Mouse (Mus musculus) kidney, adult 8-10 months (tissue): Measurements from ENCODE around the gene Wdhd1.

Experiments
- DNase-seq, 2 experiments: peaks; one replicate each; pipeline ENCODE4 v3.0.0; 2022

Wdhd1 gene

DNA sequence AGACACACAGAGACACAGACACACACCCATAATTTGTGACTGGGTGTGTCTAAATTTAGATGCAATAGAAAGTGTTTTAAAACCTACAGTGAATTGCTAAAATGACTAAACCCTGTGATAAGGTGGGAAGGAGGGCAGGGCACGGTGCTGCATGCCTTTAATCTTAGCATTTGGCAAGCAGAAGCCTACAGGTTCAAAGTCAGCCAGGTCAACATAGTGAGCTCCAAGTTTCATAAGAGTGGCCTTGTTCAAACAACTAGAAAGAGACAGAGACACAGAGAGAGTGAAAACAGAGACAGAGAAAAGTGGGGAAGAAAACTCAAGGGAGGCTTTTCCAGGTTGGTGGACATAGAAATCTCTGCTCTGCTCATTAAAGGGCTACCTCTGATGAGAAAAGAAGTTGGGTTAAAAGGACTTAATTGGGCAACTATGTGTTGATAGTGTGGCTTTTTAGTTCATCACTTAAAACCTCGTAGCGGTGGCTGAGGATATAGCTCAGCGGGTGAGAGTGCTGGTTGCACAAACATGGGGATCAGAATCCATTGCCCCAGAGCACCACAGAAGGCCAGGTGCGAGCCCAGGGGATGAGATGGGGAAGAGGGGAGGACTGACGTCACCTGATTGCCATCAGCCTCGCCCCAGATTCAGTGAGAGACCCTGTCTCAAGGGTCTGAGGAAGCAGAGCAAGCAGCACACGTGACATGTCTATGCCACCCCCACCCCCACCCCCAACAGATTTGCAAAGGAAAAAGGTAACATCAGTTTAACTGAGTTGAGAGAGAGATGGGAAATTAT is 56.2 kb downstream of the Wdhd1 start:
- no peak for DNase-seq

DNA sequence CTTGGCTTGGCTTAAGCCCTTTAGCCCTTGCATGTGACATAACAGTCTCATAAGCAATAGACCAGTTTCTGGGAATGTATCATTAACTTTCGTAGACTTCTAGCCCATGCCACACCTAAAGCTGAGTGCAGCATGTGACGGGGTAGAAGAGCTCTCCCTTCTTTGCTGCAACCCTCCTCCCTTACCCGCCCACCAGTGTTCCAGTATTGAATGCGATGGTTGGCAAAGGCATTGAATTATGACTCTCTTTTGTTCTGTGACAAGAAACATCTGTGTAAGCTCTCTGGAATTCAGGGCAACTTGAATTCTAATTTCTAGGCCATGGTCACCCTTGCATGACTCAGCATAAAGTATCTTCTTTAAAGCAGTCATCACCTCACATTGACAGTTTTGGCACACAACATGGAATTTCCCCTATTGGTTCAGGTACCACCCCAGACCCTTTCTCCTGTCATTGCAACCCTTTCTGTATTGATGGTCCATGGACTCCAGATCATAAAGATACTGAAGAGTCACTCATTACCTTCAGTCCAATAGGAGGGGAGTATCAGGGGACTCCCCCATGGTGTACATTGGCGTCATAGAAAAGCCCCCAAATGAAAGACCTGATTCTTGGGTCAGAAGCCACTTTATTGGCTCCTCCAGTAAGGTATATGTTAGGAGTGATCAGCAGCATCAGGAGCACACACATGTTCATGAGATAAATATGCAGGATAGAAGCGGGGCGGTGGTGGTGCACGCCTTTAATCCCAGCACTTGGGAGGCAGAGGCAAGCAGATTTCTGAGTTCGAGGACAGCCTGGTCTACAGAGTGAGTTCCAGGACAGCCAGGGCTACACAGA is 57.7 kb downstream of the Wdhd1 start:
- DNase-seq: no peak

DNA sequence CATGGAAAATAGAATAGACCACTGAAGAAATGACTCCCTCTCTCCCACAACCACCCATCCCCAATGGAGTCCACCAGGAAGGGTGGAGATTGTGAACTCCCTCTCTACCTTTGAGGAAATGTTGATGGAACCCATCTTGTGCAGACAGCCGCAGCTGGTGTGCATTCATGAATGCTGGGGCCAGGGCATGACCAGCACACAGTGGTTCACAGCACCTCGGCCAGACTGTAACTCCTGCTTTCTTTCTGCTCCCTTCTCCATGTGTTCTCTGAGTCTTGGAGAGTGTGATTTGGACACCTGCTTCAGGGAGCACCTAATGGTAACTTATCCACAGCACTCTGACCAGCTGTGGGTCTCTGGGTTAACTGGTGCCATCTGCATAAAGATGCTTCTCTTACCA is 60.1 kb downstream of the Wdhd1 start:
- no peak for DNase-seq

DNA sequence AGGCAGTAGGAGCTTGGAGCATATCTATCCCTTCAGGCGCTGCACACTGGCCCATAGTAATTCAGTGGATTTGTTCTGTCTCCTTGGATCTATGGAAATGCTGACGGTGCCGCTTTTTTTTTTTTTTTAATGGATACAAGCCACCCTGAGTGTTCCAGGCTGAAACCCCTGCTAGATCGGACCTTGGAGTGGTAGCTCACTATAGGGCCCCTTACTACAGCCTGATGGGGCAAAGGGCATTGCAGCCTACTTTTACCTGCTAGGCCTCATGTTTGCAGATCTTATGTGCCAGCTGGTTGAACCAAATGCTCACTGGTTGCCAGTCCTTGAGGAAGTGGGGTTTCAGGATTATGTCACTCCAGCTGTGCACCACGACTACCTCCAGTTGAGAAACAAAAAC is 62.3 kb downstream of the Wdhd1 start:
- DNase-seq: no peak

GRCm38 (mm10) chr14:47213305-47213704 is 63.4 kb downstream of the Wdhd1 start:
- no peak for DNase-seq

- DNase-seq: no peak
Measured at GRCm38 (mm10) chr14:47209669-47210164, 66.9 kb downstream of the Wdhd1 start.

GRCm38 (mm10) chr14:47208564-47209493 is 67.8 kb downstream of the Wdhd1 start:
- no peak for DNase-seq

- DNase-seq: no peak
Measured at GRCm38 (mm10) chr14:47206601-47207000, 70.1 kb downstream of the Wdhd1 start.

DNA sequence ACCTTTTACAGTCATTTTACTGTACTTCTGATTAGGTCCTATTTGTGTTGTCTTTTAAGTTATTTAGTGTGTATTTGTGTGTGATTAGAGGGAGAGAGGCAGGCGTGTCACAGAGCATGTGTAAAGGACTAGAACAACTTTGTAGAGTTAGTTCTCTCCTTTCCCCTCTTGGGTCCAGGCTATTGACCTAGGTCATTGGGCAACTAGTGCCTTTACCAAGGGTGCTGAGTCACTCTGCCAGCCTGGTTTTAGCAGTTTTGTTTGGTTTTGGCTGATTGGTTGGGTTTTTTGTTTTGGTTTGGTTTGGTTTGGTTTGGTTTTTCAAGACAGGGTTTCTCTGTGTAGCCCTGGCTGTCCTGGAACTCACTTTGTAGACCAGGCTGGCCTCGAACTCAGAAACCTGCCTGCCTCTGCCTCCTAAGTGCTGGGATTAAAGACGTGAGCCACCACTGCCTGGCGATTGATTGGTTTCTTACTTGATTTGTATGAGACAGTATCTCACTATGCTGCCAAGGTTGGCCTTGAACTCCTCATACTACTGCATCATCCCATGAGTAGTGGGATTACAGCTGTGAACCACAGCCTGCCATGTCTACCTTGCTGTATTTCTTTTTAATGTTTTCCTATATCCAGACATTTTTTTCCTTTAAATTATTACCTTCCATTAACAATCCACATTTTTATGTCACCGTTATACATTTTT is 71.2 kb downstream of the Wdhd1 start:
- DNase-seq: no peak

GRCm38 (mm10) chr14:47197340-47197739 is 79.3 kb downstream of the Wdhd1 start:
- no peak for DNase-seq

GRCm38 (mm10) chr14:47196711-47197110 is 79.9 kb downstream of the Wdhd1 start:
- DNase-seq: no peak

GRCm38 (mm10) chr14:47194096-47194495 is 82.6 kb downstream of the Wdhd1 start:
- DNase-seq: no peak

DNA sequence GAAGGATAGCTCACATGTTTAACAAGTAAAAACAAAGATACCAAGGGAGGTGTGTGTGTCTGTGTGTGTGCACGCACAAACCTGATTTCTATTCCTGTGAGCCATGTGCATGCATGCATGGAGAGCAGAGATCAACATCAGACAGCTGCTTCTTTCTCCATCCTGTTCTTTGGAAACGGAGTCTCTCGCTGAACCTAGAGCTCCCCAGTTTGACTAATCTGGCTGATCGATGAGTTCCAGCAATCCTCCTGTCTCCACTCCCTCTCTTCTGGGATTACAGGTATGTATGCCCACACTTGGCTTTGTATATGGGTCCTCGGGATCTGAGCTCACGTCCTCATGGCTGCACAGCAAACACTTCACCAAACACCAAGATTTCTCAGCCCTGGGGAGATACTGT is 83.2 kb downstream of the Wdhd1 start:
- no peak for DNase-seq

DNA sequence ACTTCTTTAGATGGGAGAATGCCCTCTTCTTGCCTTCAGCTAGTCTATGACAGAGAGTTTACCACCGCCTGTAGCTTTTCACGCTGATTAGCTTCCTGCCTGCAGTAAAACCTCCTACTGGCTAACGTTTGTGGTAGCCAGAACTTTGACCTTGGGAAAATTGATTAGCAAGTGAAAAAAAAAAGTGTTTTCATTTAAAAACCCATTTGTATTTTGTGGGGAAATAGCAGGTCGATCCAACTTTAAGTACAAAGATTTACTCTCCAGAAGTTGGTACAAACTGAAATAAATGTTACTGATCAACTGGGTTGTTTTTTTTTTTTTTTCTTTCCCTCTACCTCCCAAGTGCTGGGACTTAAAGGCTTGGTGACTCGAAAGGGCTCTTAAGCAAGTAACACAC is 84.8 kb downstream of the Wdhd1 start:
- DNase-seq: no peak
